Mouse (Mus musculus) liver, embryonic 15.5 days (tissue): Measurements from ENCODE around the gene Abr. TPM values are rescaled to one million over a fixed set of nuclear protein-coding genes. Genes with fewer than 3 reads are reported as not detected.

Experiments
- ATAC-seq: fragments of 200-750 bp; cut with Nextera tagmentation; 2 replicates; pipeline ENCODE4 v1.8.0; 2017; ENCODE audit warnings: moderate number of reproducible peaks, mild to moderate bottlenecking, moderate library complexity; ENCODE audit not compliant: insufficient read depth
- H3K27ac ChIP-seq: fragments of 300-500 bp; sonication (generic); replicated peaks from 2 replicates; pipeline ENCODE4 v1.5.1; 2015; ENCODE audit warnings: mild to moderate bottlenecking, inconsistent platforms
- H3K27me3 ChIP-seq: fragments of 300-500 bp; sonication (generic); 2 replicates; pipeline ENCODE4 v1.6.1; 2015; ENCODE audit warnings: mild to moderate bottlenecking, inconsistent platforms
- H3K36me3 ChIP-seq: fragments of 300-500 bp; sonication (generic); replicated peaks from 2 replicates; pipeline ENCODE4 v1.6.1; 2015; ENCODE audit warnings: moderate library complexity, mild to moderate bottlenecking, inconsistent platforms
- H3K4me1 ChIP-seq: fragments of 300-500 bp; sonication (generic); replicated peaks from 2 replicates; pipeline ENCODE4 v1.6.1; 2015; ENCODE audit warnings: inconsistent platforms
- H3K4me2 ChIP-seq: fragments of 300-500 bp; sonication (generic); 2 replicates; pipeline ENCODE4 v1.6.1; 2015; ENCODE audit warnings: moderate library complexity, mild to moderate bottlenecking, inconsistent platforms
- H3K4me3 ChIP-seq: fragments of 300-500 bp; sonication (generic); replicated peaks from 2 replicates; pipeline ENCODE4 v1.5.1; 2015; ENCODE audit warnings: mild to moderate bottlenecking, inconsistent platforms
- H3K9ac ChIP-seq: fragments of 300-500 bp; sonication (generic); 2 replicates; pipeline ENCODE4 v1.6.1; 2015; ENCODE audit warnings: moderate library complexity, mild to moderate bottlenecking, inconsistent platforms
- H3K9me3 ChIP-seq: fragments of 300-500 bp; sonication (generic); replicated peaks from 2 replicates; pipeline ENCODE4 v1.6.1; 2016; ENCODE audit warnings: inconsistent platforms
- WGBS: fragments of 180-500 bp; shearing (Covaris S2); methylation state at CpG from one replicate; pipeline ENCODE4 v1.1.7; 2015; ENCODE audit warnings: mixed read lengths; ENCODE audit not compliant: insufficient replicate concordance; 5-methylcytosine and 5-hydroxymethylcytosine counted together
- polyA plus RNA-seq: library from polyadenylated mRNA; unstranded; fragments of >200 nt; fragmentation: Nextera tagmentation; extraction: Ambion mirVana; gene quantifications from 2 replicates; pipeline ENCODE4 v1.2.1, GENCODE M21; 2015

Gene Abr
- polyA plus RNA-seq, 1 experiment from 2014 or later, result 4.3 TPM

DNA sequence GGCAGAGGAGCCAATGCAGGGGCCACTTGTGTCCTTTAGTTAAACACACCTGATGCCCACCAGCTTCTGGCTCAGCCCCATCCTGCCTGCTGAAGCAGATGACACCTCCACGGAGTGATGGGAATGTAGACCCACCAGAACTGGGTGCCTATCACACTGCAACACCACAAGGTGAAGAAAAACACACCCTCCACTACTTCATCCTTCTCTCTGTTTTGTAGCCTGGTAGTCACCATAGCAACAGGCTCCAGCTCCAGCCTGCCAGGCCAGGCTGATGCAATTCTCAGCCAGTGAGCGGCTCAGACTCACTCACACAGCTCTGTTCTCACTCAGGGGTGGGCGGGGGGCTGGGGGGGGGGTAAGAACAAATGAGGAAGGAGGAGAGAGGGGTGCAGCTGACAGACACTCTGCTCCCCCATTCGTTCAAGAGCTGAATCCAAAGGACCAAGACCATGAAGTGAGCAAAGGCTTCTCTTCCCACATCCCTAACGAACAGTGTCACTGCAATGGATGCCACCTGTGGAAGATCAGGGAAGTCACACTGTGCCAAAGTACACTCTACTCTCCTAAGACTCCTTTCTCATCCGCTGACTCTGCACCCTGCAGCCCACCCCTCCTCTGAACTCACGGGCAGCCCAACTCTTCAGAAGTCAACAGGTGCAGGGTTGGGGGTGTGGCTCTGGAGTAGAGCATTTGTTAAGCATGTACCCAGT is 91.0 kb downstream of the Abr start:
- 35% methylated on average over 7 of the region's 7 CpGs for WGBS

GRCm38 (mm10) chr11:76530168-76530935 is 91.8 kb downstream of the Abr start:
- H3K27ac ChIP-seq, result no peak overlapping the region
- no peaks in the 10 kb centered on the region for H3K27me3 ChIP-seq
- H3K9me3 ChIP-seq, result no peaks in the 10 kb centered on the region
- no peak overlapping the region for H3K9ac ChIP-seq
- no peaks in the 10 kb centered on the region for H3K4me1 ChIP-seq
- H3K4me2 ChIP-seq, result no peak overlapping the region
- ATAC-seq, result no peak
- H3K36me3 ChIP-seq, result no peaks in the 10 kb centered on the region
- H3K4me3 ChIP-seq, result no peak overlapping the region
- WGBS, result 68% methylated on average over 15 of the region's 15 CpGs

More for the DNA sequence above, 91.0 kb downstream of the Abr start:
- Histone ChIP-seq H3K36me3 (no peaks in the 10 kb centered on the region), H3K4me2 (no peak overlapping the region), H3K4me1 (no peaks in the 10 kb centered on the region), H3K27me3 (no peaks in the 10 kb centered on the region), H3K9ac (no peak overlapping the region), H3K27ac (no peak overlapping the region), H3K4me3 (no peak overlapping the region), H3K9me3 (no peaks in the 10 kb centered on the region)
- no peak for ATAC-seq

DNA sequence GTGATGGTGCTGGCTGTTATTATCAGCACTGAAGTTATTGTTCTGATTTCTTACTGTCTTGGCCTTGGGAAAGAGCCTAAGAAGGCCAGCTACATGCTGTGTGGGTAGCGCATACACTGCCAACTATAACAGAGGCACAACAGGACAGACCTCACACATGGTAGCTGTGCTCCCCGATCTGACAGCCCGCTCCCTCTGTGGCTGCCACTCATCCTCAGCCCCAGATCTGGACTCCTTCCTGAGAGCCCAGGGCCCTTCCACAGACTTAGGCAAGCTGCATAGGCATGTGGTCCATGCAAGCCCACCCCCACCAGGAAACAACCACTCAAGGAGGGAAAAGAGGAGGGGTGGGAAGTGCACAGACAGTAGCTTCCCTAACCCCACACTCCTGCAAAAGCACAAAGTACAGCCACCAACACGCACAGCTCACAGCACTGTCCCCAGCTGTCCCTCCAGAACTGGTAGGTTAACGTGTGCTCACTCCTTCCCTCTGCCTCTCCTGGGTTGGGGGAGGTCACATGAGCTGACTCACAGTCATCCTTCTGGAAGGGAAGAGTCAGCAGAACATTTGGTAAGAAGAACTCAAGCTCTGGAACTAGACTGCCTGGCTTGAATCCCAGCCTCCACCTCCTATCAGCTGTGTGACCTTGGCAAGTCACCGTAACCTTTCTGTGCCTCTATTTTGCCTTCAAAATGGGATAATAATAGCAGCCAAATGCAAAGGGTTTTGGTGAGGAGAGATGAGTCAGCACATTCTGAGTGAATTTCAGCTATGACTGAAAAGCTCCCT is 92.6 kb downstream of the Abr start:
- Histone ChIP-seq H3K27me3 (no peaks in the 10 kb centered on the region), H3K4me3 (no peak overlapping the region), H3K36me3 (no peaks in the 10 kb centered on the region), H3K4me2 (no peak overlapping the region), H3K27ac (no peak overlapping the region), H3K9ac (no peak overlapping the region), H3K9me3 (no peaks in the 10 kb centered on the region), H3K4me1 (no peaks in the 10 kb centered on the region)
- 51% methylated on average over 6 of the region's 6 CpGs for WGBS
- no peak for ATAC-seq

- no peaks in the 10 kb centered on the region for H3K36me3 ChIP-seq
- no peaks in the 10 kb centered on the region for H3K9me3 ChIP-seq
- no peak overlapping the region for H3K4me2 ChIP-seq
- no peaks in the 10 kb centered on the region; the same call in 1 of the 2 replicates for H3K27me3 ChIP-seq
- 78% methylated on average over 4 of the region's 4 CpGs for WGBS
- H3K9ac ChIP-seq, result no peak overlapping the region
- H3K4me3 ChIP-seq, result no peak overlapping the region
- no peak for ATAC-seq
- H3K4me1 ChIP-seq, result no peaks in the 10 kb centered on the region
- H3K27ac ChIP-seq, result no peak overlapping the region
Observed at GRCm38 (mm10) chr11:76525646-76526351, 96.3 kb downstream of the Abr start.

- no peak overlapping the region for H3K4me2 ChIP-seq
- WGBS, result 6% methylated on average over 8 of the region's 8 CpGs
- H3K9ac ChIP-seq, result no peak overlapping the region
- H3K27me3 ChIP-seq, result no peaks in the 10 kb centered on the region; the same call in 1 of the 2 replicates
- H3K36me3 ChIP-seq, result no peaks in the 10 kb centered on the region
- no peak overlapping the region for H3K27ac ChIP-seq
- no peaks in the 10 kb centered on the region for H3K4me1 ChIP-seq
- ATAC-seq, result no peak
- H3K9me3 ChIP-seq, result no peaks in the 10 kb centered on the region
- no peak overlapping the region for H3K4me3 ChIP-seq
Observed at GRCm38 (mm10) chr11:76524947-76525346, 97.2 kb downstream of the Abr start.

DNA sequence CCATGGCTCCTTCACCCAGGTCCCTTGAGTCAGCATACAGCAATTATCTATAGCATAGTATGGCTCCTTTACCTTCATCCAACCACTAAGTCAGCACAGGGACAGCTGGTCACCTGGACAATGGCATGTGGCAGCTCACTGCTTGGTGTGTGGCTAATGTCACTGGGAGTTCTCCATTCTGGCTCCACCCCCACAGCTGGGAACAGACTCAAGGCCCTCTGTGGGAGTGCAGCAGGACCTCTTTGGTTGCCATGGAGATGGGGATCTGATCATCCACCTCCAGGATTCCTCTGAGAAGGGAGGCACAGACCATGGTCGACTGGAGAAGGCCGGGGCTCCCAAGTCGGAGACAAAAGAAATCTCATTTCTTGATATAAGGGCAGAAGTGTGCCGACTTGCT is 98.8 kb downstream of the Abr start:
- Histone ChIP-seq H3K36me3 (no peaks in the 10 kb centered on the region), H3K9me3 (no peaks in the 10 kb centered on the region), H3K9ac (no peak overlapping the region), H3K4me3 (no peak overlapping the region), H3K4me1 (no peaks in the 10 kb centered on the region), H3K4me2 (no peak overlapping the region), H3K27me3 (no peaks in the 10 kb centered on the region; the same call in 1 of the 2 replicates), H3K27ac (no peak overlapping the region)
- ATAC-seq, result no peak
- 45% methylated on average over 4 of the region's 4 CpGs for WGBS

DNA sequence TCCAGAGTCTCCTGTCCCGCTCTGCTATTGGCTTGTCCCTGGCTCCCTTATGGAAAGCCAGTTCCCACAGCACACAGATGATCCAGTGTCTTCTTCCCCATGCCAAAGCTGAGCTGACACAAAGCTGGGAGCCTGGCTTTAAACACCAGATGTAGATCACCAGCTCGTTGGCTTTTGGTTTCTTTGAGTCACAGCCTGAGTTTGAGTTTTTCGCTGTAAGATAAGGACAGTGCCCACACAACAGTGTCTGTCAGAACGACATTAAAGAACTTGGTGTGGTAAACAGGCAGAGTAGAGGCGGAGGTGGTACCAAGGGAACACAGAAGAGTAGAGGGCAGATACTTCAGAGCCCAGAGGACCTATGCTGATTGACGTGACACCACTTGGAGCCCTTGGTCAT is 101.2 kb downstream of the Abr start:
- WGBS, result 47% methylated on average over 6 of the region's 6 CpGs
- Histone ChIP-seq H3K9ac (no peak overlapping the region), H3K36me3 (no peaks in the 10 kb centered on the region), H3K4me2 (no peak overlapping the region), H3K27ac (no peak overlapping the region), H3K4me1 (no peaks in the 10 kb centered on the region), H3K4me3 (no peak overlapping the region), H3K27me3 (no peaks in the 10 kb centered on the region; the same call in 1 of the 2 replicates), H3K9me3 (no peaks in the 10 kb centered on the region)
- no peak for ATAC-seq

DNA sequence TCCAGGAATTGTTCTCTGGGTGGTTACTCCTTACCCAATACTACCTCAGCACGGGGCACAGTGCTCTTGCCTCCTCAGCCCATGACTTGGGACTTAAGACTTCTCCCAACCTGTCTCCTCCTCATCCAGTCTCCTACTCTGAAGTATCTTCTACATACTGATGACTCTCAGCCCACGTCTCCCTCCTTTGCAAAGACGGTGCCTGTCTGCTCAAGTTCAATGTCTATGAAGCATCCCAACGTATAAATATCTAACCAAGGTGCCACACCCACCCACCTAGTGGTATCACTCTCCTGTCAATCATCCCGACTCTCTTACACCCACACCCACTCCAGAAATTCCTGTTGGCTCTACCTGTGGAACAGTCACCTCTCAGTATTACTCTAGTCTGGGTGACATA is 103.5 kb downstream of the Abr start:
- ATAC-seq, result no peak
- no peaks in the 10 kb centered on the region for H3K9me3 ChIP-seq
- 51% methylated on average over 5 of the region's 5 CpGs for WGBS
- no peaks in the 10 kb centered on the region for H3K4me1 ChIP-seq
- no peak overlapping the region for H3K4me3 ChIP-seq
- H3K36me3 ChIP-seq, result no peaks in the 10 kb centered on the region
- no peaks in the 10 kb centered on the region; the same call in 1 of the 2 replicates for H3K27me3 ChIP-seq
- no peak overlapping the region for H3K27ac ChIP-seq
- no peak overlapping the region for H3K4me2 ChIP-seq
- no peak overlapping the region for H3K9ac ChIP-seq

- H3K27me3 ChIP-seq, result no peaks in the 10 kb centered on the region; the same call in 1 of the 2 replicates
- H3K9ac ChIP-seq, result no peak overlapping the region
- no peaks in the 10 kb centered on the region for H3K9me3 ChIP-seq
- H3K4me1 ChIP-seq, result no peaks in the 10 kb centered on the region
- no peak overlapping the region for H3K4me3 ChIP-seq
- no peaks in the 10 kb centered on the region for H3K36me3 ChIP-seq
- no peak for ATAC-seq
- 66% methylated on average over 4 of the region's 4 CpGs for WGBS
- H3K27ac ChIP-seq, result no peak overlapping the region
- H3K4me2 ChIP-seq, result no peak overlapping the region
Observed at GRCm38 (mm10) chr11:76518125-76518524, 104.0 kb downstream of the Abr start.

GRCm38 (mm10) chr11:76516951-76517350 is 105.2 kb downstream of the Abr start:
- Histone ChIP-seq H3K4me3 (no peak overlapping the region), H3K27ac (no peak overlapping the region), H3K36me3 (no peaks in the 10 kb centered on the region), H3K4me2 (no peak overlapping the region), H3K9ac (no peak overlapping the region), H3K4me1 (no peaks in the 10 kb centered on the region), H3K9me3 (no peaks in the 10 kb centered on the region), H3K27me3 (no peaks in the 10 kb centered on the region)
- 57% methylated on average over 3 of the region's 3 CpGs for WGBS
- no peak for ATAC-seq
